8 mouse cellular contexts compared by ENCODE assay signal in genomic region chr11:51584057-51584430, GRCm38 (mm10). TPM values are rescaled to one million over a fixed set of nuclear protein-coding genes. Genes with fewer than 3 reads are reported as not detected.
DNase-seq lines count a peak whose midpoint lies in the region; ATAC-seq and TF ChIP-seq lines count a peak whose summit lies in the region.

No protein-coding gene starts in this region.

- peaks cover 4% of the 10 kb centered on the region; the same call in 1 of the 2 replicates for H3K36me3 ChIP-seq in spleen, adult 2 months (ENCODE audit: control insufficient read depth, insufficient read depth, low read length)
- H3K36me3 ChIP-seq in heart, embryonic 16.5 days (ENCODE audit: control insufficient read depth, insufficient read depth), result peaks cover 21% of the 10 kb centered on the region
- H3K36me3 ChIP-seq in macrophage (ENCODE audit: inconsistent target), result peaks cover 12% of the 10 kb centered on the region

- TF ChIP-seq CTCF in cerebellum, adult 2 months (IDR thresholded peaks at IDR 0.05; ENCODE audit: borderline replicate concordance, insufficient read depth, low read depth, low read length), result no peak
- TF ChIP-seq CTCF in spleen, adult 2 months (IDR thresholded peaks at IDR 0.05; ENCODE audit: extremely low read depth, insufficient read depth, insufficient read length, insufficient replicate concordance), result no peak

- H3K4me1 ChIP-seq in cerebellum, adult 2 months (ENCODE audit: control insufficient read depth, insufficient read depth, low read length), result peaks cover 6% of the 10 kb centered on the region
- peaks cover 6% of the 10 kb centered on the region for H3K4me1 ChIP-seq in spleen, adult 2 months (ENCODE audit: control insufficient read depth, insufficient read depth, insufficient read length)
- peaks cover 18% of the 10 kb centered on the region for H3K4me1 ChIP-seq in heart, embryonic 16.5 days (ENCODE audit: control insufficient read depth, insufficient read depth, low read length)

- DNase-seq in cerebellum, adult 2 months, result no peak
- DNase-seq in cerebellum, adult 9-11 months, result no peak
- DNase-seq in spleen, adult 2 months (ENCODE audit: low read depth in 1 of 2, low spot score in 2 of 2), result no peak
- DNase-seq in spleen, adult 12 weeks (ENCODE audit: low spot score), result no peak
- DNase-seq in B cell, adult 2 months, result no peak

- no peak for TF ChIP-seq POLR2A in cerebellum, adult 2 months (IDR thresholded peaks at IDR 0.05; ENCODE audit: borderline replicate concordance, insufficient read depth, low read length)
- TF ChIP-seq POLR2A in spleen, adult 2 months (IDR thresholded peaks at IDR 0.05; ENCODE audit: low read depth, low read length), result no peak

- no peaks in the 10 kb centered on the region for H3K27me3 ChIP-seq in cerebellum, adult 2 months (ENCODE audit: control insufficient read depth, insufficient read depth, low read length)
- H3K27me3 ChIP-seq in spleen, adult 2 months (ENCODE audit: control insufficient read depth, insufficient read depth, low read length), result no peaks in the 10 kb centered on the region
- no peaks in the 10 kb centered on the region for H3K27me3 ChIP-seq in heart, embryonic 16.5 days (ENCODE audit: control insufficient read depth, insufficient read depth, low read length)

- peak overlapping the region; percentile 87 for H3K4me2 ChIP-seq in heart, embryonic 16.5 days (ENCODE audit: low read depth, low read length)

- peak overlapping the region; percentile 93 for H3K4me3 ChIP-seq in cerebellum, adult 2 months (replicated peaks; ENCODE audit: insufficient read depth, low read depth, low read length)
- H3K4me3 ChIP-seq in spleen, adult 2 months (ENCODE audit: extremely low read depth, insufficient read depth, insufficient read length), result peak overlapping the region; percentile 76
- H3K4me3 ChIP-seq in heart, embryonic 16.5 days (ENCODE audit: low read length), result peak overlapping the region; percentile 68
- H3K4me3 ChIP-seq in macrophage (ENCODE audit: inconsistent target), result peak overlapping the region; percentile 71

- 8% methylated on average over 9 of the region's 9 CpGs for WGBS in cerebellum, adult 2 months
- WGBS in spleen, adult 2 months, result 10% methylated on average over 9 of the region's 9 CpGs
- WGBS in heart, embryonic 16.5 days, result 18% methylated on average over 9 of the region's 9 CpGs
- 9% methylated on average over 9 of the region's 9 CpGs for WGBS in macrophage (ENCODE audit: missing documents)

- H3K27ac ChIP-seq in cerebellum, adult 2 months (ENCODE audit: insufficient read depth, low read length), result peak overlapping the region; percentile 50
- peak overlapping the region; percentile 96 for H3K27ac ChIP-seq in spleen, adult 2 months (ENCODE audit: insufficient read depth, low read length)
- peak overlapping the region; percentile 98 for H3K27ac ChIP-seq in heart, embryonic 16.5 days (ENCODE audit: low read length)
- peak overlapping the region; percentile 90 for H3K27ac ChIP-seq in macrophage

- peak overlapping the region; percentile 89 for H3K9ac ChIP-seq in heart, embryonic 16.5 days (ENCODE audit: low read length)

- peak; percentile 12 for ATAC-seq in heart, embryonic 16.5 days (replicated peaks; ENCODE audit: extremely low read depth, insufficient read depth, low FRiP score)
- ATAC-seq in monocyte, adult 5-6 weeks (replicated peaks; ENCODE audit: insufficient number of reproducible peaks, low FRiP score, low TSS enrichment, poor library complexity, severe bottlenecking), result no peak

- no peaks in the 10 kb centered on the region; the same call in 1 of the 2 replicates for H3K79me2 ChIP-seq in macrophage (ENCODE audit: inconsistent target)

- H3K9me3 ChIP-seq in heart, embryonic 16.5 days (replicated peaks; ENCODE audit: control insufficient read depth, low read length), result no peaks in the 10 kb centered on the region

RNA-seq across cellular contexts. Expression of gene Phykpl, which starts 0.5 kb away (rescaled TPM):
- 19.3 and 23.2 TPM in 2 replicates for polyA plus RNA-seq in cerebellum, adult 2 months (2012; rRNA removed)
- 13.2 and 20.5 TPM in 2 replicates for polyA plus RNA-seq in spleen, adult 2 months (2012; rRNA removed)
- 15.0 TPM in 2 replicates for polyA plus RNA-seq in heart, embryonic 16.5 days (2015; fragmentation: Nextera tagmentation; extraction: Ambion mirVana)
- 10 to 100 TPM; 11.6 to 70.7 (median 28.8) TPM for total RNA-seq in macrophage (2018; cell fraction: chromatin; rRNA removed)
- total RNA-seq in macrophage (2018; cell fraction: cytosol; rRNA removed), result 1 to 10 TPM; 1.2 to 4.9 (median 2.6) TPM
- 10 to 100 TPM in 22 of 26 experiments, 1 to 10 TPM in 4; 7.1 to 48.6 (median 14.0) TPM for total RNA-seq in macrophage (2018; cell fraction: nucleus; rRNA removed)
- 2.9 to 3.6 TPM (median 3.4 TPM) in 3 replicates for polyA plus RNA-seq in macrophage (2018)
- total RNA-seq in monocyte, adult 5-6 weeks (2017), result 13.8 to 20.0 TPM (median 15.8 TPM) in 3 replicates

RNA-seq across cellular contexts. Expression of gene Hnrnpab, which starts 22.6 kb away (rescaled TPM):
- 101 and 103 TPM in 2 replicates for polyA plus RNA-seq in cerebellum, adult 2 months (2012; rRNA removed)
- 146 and 314 TPM in 2 replicates for polyA plus RNA-seq in spleen, adult 2 months (2012; rRNA removed)
- polyA plus RNA-seq in heart, embryonic 16.5 days (2015; fragmentation: Nextera tagmentation; extraction: Ambion mirVana), result 251 and 280 TPM in 2 replicates
- total RNA-seq in macrophage (2018; cell fraction: chromatin; rRNA removed), result 100 to 1,000 TPM in 6 of 26 experiments, 10 to 100 TPM in 20; 61.5 to 128 (median 92.7) TPM
- 100 to 1,000 TPM; 222 to 303 (median 262) TPM for total RNA-seq in macrophage (2018; cell fraction: cytosol; rRNA removed)
- 100 to 1,000 TPM; 104 to 259 (median 129) TPM for total RNA-seq in macrophage (2018; cell fraction: nucleus; rRNA removed)
- 203 to 532 TPM (median 476 TPM) in 3 replicates for polyA plus RNA-seq in macrophage (2018)
- total RNA-seq in monocyte, adult 5-6 weeks (2017), result 353 to 398 TPM (median 355 TPM) in 3 replicates

RNA-seq across cellular contexts. Expression of gene Nhp2, which starts 35.5 kb away (rescaled TPM):
- polyA plus RNA-seq in cerebellum, adult 2 months (2012; rRNA removed), result 45.2 and 48.4 TPM in 2 replicates
- polyA plus RNA-seq in spleen, adult 2 months (2012; rRNA removed), result 34.3 and 41.2 TPM in 2 replicates
- 77.9 and 88.1 TPM in 2 replicates for polyA plus RNA-seq in heart, embryonic 16.5 days (2015; fragmentation: Nextera tagmentation; extraction: Ambion mirVana)
- 10 to 100 TPM in 19 of 26 experiments, 1 to 10 TPM in 7; 6.7 to 48.1 (median 12.0) TPM for total RNA-seq in macrophage (2018; cell fraction: chromatin; rRNA removed)
- 10 to 100 TPM; 32.4 to 68.5 (median 50.3) TPM for total RNA-seq in macrophage (2018; cell fraction: cytosol; rRNA removed)
- total RNA-seq in macrophage (2018; cell fraction: nucleus; rRNA removed), result 10 to 100 TPM in 25 of 26 experiments, 1 to 10 TPM in 1; 9.7 to 57.2 (median 17.0) TPM
- 45.0 to 125 TPM (median 72.8 TPM) in 3 replicates for polyA plus RNA-seq in macrophage (2018)
- 25.0 to 37.2 TPM (median 27.0 TPM) in 3 replicates for total RNA-seq in monocyte, adult 5-6 weeks (2017)

RNA-seq across cellular contexts. Expression of gene Rmnd5b, which starts 51.7 kb away (rescaled TPM):
- 62.3 and 72.9 TPM in 2 replicates for polyA plus RNA-seq in cerebellum, adult 2 months (2012; rRNA removed)
- polyA plus RNA-seq in spleen, adult 2 months (2012; rRNA removed), result 71.2 and 87.4 TPM in 2 replicates
- 37.1 and 38.2 TPM in 2 replicates for polyA plus RNA-seq in heart, embryonic 16.5 days (2015; fragmentation: Nextera tagmentation; extraction: Ambion mirVana)
- 10 to 100 TPM in 25 of 26 experiments, 1 to 10 TPM in 1; 5.8 to 64.4 (median 26.4) TPM for total RNA-seq in macrophage (2018; cell fraction: chromatin; rRNA removed)
- 10 to 100 TPM; 12.1 to 48.9 (median 25.2) TPM for total RNA-seq in macrophage (2018; cell fraction: cytosol; rRNA removed)
- total RNA-seq in macrophage (2018; cell fraction: nucleus; rRNA removed), result 10 to 100 TPM in 24 of 26 experiments, 1 to 10 TPM in 2; 9.5 to 48.8 (median 21.0) TPM
- polyA plus RNA-seq in macrophage (2018), result 15.5 to 43.6 TPM (median 25.5 TPM) in 3 replicates
- total RNA-seq in monocyte, adult 5-6 weeks (2017), result 10.3 to 23.0 TPM (median 13.5 TPM) in 3 replicates
